Mouse (Mus musculus) hematopoietic stem cell, adult 5-6 weeks (primary cell): ENCODE measurements around the gene Pck2. TPM values are rescaled to one million over a fixed set of nuclear protein-coding genes. Genes with fewer than 3 reads are reported as not detected.

ENCODE experiments used
- ATAC-seq, 2 experiments: fragments of 125-278 bp in 1 of 2; replicated peaks in 1 of 2; 2 replicates each; pipeline ENCODE4 v1.8.0; 2016 to 2017; ENCODE audit warnings: inconsistent platforms in 2 of 2, mild to moderate bottlenecking in 2 of 2, moderate number of reproducible peaks in 2 of 2, low read depth in 1 of 2, moderate TSS enrichment in 1 of 2; ENCODE audit not compliant: low FRiP score in 2 of 2, poor library complexity in 2 of 2, severe bottlenecking in 2 of 2, insufficient read depth in 1 of 2, low TSS enrichment in 1 of 2
- total RNA-seq: library from RNA; stranded (forward); fragments of 172-1452, 232-1000 nt; gene quantifications from 2 replicates; pipeline ENCODE4 v1.2.3, GENCODE M21; 2017

The Pck2 gene
- total RNA-seq, 1 experiment from 2014 or later = 58.0 TPM

DNA sequence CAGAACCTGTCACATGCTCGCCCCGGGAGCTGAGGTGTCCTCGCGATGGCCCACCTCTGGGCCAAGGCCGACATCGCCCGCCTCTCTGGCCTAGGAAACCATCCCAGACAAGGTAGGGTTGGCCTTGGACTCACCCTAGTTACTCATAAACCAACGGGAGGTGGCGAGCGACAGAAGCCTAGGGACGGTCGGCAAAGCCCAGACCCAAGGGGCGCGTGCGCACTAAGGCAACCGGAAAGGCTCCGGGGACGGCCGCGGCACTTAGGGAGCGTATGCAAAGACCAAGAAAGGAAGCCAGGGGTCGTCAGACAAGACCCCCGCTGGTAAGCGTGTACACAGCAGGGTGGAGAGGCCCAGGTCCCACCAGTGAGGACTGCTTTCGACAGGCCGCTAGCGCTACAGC is 19.7 kb downstream of the Pck2 start, which contains the start of gene Dcaf11:
Gene Dcaf11 (plus strand): TSS at position 208 of the 403 bp plus-strand sequence.
- ATAC-seq = peak; percentile 59 to 72

DNA sequence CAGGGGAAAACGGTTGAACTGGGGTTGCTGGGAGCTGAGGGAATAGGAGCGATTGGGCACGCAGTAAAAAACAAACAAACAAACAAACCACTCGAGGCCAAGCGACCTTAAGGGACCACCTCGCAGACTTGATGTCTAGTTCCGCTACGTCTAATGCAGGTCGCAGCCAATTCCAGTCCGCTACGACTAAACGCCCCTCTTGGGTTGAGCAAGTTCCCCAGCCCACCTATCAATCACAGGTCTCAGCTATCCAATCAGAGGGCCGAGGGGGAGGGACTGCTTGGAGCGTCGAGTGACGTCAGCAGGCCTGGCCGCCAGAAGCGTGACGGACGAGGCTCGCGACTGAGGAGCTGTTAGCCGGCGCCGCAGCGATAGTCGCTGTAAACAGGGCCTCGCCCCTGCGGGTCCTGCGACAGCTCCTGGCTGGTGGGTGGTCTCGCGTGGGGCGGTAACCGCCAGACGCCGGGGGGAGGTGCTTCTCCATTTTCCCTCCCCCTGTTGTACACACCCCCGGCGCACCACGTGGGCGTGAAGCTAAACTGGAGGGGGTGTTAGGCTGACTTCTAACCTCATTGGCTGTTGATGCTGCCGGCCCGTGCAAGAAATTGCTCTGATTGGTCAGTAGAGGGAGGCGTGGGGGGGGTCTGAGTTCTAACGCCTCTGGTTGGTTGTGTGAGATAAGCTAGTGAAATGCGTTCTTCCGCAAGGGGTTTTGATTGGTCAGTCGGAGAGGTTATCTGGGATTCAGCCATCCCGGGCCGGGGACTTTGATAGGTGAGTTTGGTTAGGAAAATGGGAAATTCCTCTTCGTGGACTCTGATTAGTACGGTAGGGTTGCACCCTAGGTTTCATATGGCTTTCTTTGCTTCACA is 20.4 kb downstream of the Pck2 start, which contains the start of gene A730061H03Rik:
Gene A730061H03Rik (minus strand): TSS at position 205 of the 872 bp plus-strand sequence.
- ATAC-seq = peak; percentile 82 to 86

DNA sequence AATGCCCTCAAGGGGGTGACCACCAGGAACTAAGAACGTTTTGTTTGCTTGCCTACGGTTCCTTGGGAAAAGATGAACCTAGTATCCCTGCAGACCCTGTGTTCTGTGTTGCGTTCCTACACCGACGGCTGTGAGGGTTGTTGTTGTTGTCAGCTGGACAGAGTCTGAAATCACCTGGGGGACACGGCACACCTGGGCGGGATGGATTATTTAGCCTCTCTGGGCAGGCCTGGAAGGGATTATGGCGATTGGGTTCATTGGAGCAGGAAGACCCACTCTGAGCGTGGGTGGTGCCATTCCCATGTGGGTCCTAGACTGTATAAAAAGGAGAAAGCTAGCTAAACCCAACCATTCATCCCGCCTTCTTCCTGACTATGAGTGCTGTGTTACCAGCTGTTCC is 21.8 kb downstream of the Pck2 start:
- ATAC-seq = no peak

DNA sequence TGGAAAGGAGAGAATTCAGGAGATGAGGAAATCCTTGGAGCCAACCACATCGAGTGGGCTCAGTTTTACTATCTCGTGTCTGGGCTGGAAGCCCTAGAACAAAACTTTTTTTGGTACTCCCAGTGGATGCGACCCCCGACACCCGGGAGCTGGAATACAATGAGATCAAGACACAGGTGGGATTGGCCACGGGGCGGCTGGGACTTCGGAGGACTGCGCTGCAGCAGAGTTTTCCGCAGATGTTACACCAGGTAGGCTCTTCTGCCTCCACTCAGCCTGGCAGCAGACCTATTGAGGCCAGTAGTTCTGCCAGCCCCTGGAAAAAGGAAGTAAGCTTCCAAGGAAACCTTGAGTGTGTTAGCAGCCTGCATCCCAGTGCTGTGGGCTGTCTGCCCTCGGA is 23.2 kb downstream of the Pck2 start:
- no peak for ATAC-seq

DNA sequence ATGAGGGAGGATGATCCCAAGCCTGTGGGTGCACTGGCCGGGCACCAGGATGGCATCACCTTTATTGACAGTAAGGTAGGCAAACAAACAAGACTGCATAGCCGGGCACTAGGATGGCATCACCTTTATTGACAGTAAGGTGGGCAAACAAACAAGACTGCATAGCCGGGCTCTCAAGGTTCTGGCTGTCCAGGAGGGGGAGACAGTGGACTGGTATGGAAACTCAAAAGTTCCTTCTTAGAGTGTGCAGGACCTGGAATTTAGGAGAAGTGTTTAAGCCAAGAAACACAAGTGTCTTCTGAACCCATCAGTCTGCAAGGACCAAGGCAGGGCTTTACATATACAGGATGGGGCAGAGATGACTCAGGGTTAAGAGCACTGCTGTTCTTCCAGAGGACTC is 25.7 kb downstream of the Pck2 start:
- no peak for ATAC-seq

DNA sequence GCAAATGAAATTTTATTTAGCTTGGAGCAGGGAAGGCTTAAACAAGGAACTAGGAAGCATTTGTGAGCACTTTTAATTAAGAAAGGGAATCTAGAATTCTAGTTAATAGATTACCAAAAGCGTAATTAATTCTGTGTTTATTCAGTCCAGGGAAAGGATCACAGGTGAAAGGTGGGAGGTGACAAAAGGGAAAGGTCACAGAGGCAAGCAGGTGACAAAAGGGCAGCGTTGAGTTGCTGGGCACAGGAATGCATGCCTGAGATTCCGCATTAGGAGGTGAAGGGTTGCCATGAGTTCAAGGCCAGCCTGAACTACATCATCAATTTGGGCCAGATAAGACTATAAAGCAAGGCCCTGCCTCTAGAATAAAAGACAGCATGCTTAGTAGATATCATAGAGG is 27.4 kb downstream of the Pck2 start:
- no peak for ATAC-seq

DNA sequence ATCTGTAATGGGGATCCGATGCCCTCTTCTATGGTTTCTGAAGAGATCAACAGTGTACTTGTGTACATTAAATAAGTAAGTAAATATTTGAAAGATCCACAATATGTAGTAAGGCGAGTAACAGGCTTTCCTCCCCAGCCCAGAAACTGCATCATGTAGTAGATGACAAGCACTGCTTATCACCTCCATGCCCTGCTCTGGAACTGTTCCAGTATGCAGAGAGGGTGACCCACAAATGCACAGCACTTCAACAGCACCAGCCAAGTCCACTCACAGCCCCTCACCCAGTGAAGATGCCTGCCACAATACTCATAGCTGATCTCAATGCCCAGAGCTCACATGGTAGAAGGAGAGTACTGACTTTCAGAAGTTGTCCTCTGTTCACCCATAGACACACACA is 30.5 kb downstream of the Pck2 start:
- no peak for ATAC-seq

DNA sequence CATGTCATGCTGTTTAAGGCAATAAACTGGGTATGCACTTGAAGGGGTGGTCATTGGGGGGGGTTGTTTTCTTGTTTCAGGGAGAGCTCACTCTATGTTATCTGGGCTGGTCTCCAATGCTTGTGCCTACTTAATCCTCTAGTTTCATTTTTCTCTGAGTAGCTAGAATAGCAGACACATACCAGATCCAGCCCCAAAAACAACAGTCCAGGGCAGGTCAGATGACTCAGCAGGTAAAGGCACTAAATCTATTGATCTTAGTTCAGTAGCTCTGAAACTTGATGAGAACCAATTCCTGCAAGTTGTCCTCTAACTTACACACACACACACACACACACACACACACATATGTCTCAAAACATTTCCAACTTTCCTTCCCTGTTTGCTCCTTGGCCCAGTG is 31.7 kb downstream of the Pck2 start:
- no peak for ATAC-seq

DNA sequence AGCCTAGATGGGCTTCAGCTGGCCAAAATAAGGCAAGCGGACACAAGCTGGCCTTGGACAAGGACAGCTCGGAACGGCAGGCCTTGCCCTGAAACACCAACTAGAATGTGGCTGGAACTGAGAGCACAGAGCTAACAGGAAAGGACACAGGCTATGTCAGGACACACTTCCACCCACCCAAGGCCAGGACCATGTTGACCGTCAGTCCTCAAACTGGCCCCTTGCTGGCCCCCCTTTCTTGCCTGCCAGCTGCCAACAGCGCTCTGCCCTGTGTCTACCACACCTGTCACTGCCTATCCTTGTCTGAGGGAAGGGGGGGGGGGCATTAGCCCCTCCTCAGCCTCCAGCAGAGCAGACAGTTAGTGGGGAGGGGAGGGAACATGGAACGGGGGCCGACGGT is 35.2 kb downstream of the Pck2 start, which contains the start of gene Fitm1:
Gene Fitm1 (plus strand): TSS at position 316 of the 400 bp plus-strand sequence.
- ATAC-seq = no peak

DNA sequence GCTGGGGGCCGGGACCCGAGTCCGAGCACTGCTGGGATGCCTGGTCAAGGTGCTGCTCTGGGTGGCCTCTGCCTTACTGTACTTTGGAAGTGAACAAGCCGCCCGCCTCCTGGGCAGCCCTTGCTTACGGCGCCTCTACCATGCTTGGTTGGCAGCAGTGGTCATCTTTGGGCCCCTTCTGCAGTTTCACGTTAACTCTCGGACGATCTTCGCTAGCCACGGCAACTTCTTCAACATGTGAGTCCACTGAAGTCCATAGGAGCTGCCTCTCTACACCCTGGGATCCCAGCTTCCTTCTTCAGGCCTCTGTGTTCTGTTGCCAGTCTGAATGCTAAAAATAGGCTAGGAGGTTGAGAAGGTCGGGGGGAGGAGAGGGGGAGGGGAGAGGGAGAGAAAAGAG is 35.6 kb downstream of the Pck2 start:
- no peak for ATAC-seq

DNA sequence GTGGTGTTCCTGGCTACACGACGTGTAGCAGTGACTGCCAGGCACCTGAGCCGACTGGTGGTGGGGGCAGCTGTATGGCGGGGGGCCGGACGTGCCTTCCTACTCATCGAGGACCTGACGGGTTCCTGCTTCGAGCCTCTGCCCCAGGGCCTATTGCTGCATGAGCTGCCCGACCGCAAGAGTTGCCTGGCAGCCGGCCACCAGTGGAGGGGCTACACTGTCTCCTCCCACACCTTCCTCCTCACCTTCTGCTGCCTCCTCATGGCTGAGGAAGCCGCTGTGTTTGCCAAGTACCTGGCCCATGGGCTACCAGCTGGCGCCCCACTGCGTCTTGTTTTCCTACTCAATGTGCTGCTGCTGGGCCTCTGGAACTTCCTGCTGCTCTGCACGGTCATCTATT is 36.3 kb downstream of the Pck2 start:
- ATAC-seq = peak in 1 of 2 experiments; percentile 47; a peak in 1 of 4 replicates

DNA sequence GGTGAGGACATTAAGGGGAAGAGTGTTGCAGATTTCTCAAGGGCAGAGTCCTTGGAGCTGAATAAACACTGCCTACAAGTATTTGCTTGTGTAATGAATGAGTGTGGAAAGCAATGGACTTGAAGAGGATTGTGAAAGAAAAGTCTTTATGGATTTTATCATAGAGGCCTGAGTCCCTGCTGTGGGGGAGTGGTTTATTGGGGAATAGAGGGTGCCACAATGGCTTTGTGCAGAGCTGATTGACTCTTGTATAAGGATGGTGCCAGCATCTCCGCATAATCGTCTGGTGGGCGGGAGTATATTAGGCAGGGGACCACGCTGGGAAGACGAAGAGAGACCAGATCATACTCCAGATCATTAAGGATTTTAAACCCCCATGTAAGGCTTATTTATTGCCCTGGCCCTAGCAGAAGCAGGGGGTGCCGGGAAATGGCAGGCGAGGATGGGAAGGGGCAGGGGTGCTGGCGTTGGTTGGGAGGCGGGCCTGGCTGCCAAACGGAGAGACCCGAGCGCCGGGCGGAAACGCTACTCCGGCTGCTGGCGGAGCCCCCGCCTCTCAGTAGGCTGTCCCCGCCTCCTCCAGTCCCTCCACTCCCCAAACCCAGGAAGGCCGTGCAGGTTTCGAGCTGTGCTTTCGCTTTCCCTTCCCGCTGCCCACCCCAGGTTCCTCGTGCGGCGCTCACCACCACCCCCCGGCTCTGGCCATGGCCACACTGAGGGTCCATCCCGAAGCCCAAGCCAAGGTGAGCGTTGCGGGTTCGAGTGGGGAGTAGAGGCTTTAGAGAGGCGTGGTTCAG is 38.0 kb downstream of the Pck2 start, which contains the start of gene Psme1:
Gene Psme1 (plus strand): TSS at position 253 of the 797 bp plus-strand sequence.
- peak; percentile 86 to 92 for ATAC-seq

DNA sequence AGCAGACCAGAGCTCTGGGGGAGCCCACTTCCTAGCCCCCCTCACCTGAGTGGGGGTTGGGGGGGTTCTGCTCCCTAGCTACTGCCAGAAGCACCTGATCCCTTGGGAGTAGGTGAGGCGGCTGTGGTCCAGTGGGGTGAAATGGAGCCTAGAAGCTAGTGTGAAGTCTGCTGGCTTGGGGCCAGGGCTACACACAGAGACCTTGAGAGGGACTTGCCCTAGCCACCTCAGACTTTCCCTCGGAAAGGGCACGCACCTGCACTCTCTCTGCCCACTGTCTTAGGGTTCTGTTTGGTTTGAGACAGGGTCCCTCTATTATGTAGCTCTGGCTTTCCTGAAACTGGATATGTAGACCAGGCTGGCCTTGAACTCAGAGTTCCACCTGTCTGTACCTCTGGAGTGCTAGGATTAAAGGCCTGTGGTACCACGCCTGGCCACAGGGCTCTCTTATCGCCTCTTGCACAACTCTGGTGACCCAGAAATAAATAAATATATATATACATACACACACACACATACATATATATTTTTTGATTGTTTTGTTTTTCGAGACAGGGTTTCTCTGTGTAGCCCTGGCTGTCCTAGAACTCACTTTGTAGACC is 38.7 kb downstream of the Pck2 start:
- ATAC-seq = peak; percentile 9 to 15; a peak in 2 of 4 replicates

DNA sequence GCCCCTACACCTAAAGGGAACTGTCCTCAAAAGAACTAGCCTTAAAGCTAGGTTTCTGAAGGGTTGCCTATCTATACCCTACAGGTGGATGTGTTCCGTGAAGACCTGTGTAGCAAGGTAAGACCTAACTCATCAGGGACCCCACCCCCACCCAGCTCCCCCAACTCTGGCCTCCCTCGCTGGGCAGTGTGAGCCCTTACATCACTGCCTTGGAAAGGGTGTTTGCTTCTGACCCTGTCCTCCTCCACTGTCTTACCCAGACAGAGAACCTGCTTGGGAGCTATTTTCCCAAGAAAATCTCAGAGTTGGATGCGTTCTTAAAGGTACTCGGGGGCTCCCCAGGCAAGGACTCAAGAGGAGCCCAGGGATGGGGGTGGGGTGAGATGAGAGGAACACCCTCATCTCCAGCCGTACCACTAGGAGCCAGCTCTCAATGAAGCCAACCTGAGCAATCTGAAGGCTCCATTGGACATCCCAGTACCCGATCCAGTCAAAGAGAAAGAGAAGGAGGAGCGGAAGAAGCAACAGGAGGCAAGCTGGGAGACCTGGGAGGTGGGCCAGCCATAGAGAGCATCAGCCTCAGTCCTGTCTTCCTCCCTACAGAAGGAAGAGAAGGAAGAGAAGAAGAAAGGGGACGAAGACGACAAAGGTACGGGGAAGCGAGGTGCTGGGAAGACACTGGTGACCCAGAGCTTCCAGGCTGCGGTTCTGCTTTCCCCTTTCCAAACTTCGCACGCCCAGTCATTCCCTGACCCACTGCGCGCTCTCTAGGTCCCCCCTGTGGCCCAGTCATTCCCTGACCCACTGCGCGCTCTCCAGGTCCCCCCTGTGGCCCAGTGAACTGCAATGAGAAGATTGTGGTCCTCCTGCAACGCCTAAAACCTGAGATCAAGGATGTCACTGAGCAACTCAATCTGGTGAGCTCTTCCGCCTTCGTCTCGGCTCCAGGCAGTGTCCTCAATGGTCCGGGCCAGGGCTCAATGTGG is 39.7 kb downstream of the Pck2 start:
- ATAC-seq = no peak

DNA sequence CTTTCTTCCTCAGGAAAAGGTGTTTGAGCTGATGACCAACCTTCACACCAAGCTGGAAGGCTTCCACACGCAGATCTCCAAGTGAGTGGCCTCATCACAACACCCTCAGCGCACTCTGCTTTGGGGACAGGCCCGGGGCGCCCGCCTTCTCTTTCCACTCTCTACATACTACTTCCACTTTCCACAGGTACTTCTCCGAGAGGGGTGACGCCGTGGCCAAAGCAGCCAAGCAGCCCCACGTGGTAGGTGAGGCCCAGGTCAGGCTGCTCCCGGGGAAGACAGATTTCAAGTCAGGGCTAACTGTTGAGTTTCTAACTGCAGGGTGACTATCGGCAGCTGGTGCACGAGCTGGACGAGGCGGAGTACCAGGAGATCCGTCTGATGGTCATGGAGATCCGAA is 40.7 kb downstream of the Pck2 start:
- ATAC-seq = no peak

DNA sequence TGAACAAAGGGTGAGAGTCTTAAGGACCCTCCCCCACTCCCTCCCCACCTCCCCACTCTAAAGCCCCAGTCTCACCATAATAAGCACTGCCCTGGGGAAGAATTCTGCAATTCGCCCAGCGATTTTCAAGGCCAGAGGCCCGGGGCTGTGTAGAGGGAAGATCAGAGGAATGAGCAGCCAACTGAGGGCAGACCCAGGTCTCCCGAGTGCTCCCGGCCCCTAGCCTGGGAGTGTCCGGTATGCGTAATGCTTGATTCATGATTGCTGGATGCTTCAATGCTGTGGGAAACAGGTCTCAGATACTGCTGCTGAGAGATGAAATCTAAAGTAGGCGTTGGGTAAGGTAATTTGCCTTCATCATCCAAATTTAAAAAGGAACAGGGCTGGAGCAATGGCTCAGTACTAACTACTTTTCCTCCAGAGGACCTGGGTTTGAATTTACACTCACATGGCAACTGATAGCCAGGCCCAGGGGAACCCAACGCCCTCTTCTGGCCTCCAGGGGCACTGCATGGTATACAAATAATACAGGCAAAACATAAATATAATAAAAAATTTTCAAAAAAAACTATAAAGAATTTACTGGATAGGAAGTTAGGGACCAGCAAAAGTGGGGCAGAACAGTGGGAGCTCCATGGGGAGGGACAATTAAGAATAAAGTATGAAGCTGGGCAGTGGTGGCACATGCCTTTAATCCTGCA is 42.1 kb downstream of the Pck2 start:
- no peak for ATAC-seq
